In the genomic region with DNA sequence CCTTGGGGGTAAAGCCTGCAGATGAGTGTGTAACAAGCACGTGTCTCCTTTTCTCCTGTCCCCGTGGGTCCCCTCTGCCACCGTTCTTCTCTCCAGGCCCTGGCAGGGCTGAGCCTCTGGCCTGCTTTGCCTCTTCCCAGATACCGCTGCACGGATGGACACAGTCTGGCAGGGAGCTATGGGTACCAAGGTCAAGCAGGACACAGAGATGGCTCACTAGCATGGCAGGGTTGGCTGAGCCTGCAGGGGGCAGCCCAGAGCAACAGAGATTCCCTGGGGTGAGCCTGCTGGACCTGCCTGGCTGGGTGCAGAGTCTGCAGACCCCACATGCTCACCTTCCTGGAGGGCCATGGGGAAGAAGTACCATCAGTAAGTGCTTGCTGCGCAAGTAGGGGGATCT, we compare ENCODE assay signal across 8 mouse cellular contexts. TPM values are rescaled to one million over a fixed set of nuclear protein-coding genes. Genes with fewer than 3 reads are reported as not detected.
DNase-seq lines count a peak whose midpoint lies in the region; ATAC-seq lines count a peak whose summit lies in the region.
"Had no signal": no experiment of that assay in that cellular context is flagged by ENCODE, and none has a peak within 500 bp of the region (broad histone marks: within the 10 kb centered on the region; RNA-seq: fewer than 3 reads in every experiment).

No protein-coding gene starts in this region.

- no peaks in the 10 kb centered on the region for H3K9me3 ChIP-seq in embryonic facial prominence, embryonic 10.5 days

- peaks cover 52% of the 10 kb centered on the region for H3K4me1 ChIP-seq in embryonic facial prominence, embryonic 10.5 days

- peak; percentile 40 for ATAC-seq in megakaryocyte, adult 5-6 weeks (ENCODE audit: poor library complexity, severe bottlenecking)

- peak; percentile 44 for DNase-seq in CD4-positive helper T cell, adult 2 months (ENCODE audit: low read depth, low spot score)
- peak; percentile 33 for DNase-seq in MN1 (ENCODE audit: low spot score)
- peak; percentile 54 for DNase-seq in embryonic facial prominence, embryonic 10.5 days (ENCODE audit: low spot score)
- DNase-seq in heart, postnatal 4 days, result peak; percentile 75
- peak; percentile 30 for DNase-seq in left cerebral cortex, adult 11 months (ENCODE audit: low spot score)
- peak; percentile 59 to 75 for DNase-seq in spleen, adult 18-20 months

- WGBS in embryonic facial prominence, embryonic 10.5 days, result 72% methylated on average over 6 of the region's 6 CpGs

- peak overlapping the region; percentile 76 for H3K27ac ChIP-seq in embryonic facial prominence, embryonic 10.5 days (replicated peaks)
- H3K27ac ChIP-seq: macrophage had no signal

- H3K27me3 ChIP-seq in embryonic facial prominence, embryonic 10.5 days (replicated peaks; ENCODE audit: low read depth, poor library complexity, severe bottlenecking), result no peaks in the 10 kb centered on the region

- H3K36me3 ChIP-seq in embryonic facial prominence, embryonic 10.5 days (replicated peaks), result no peaks in the 10 kb centered on the region

- H3K4me3 ChIP-seq in embryonic facial prominence, embryonic 10.5 days, result no peak overlapping the region

RNA-seq across cellular contexts. Expression of gene Grifin, which starts 1.0 kb away (rescaled TPM):
- not detected in 2 replicates for polyA plus RNA-seq in embryonic facial prominence, embryonic 10.5 days (2016; fragmentation: Nextera tagmentation; extraction: Ambion mirVana)
- not detected for total RNA-seq in heart, postnatal 4 days (2021)
- not detected in 2 replicates for total RNA-seq in megakaryocyte, adult 5-6 weeks (2015)
- not detected in 2 replicates for total RNA-seq in megakaryocyte, adult 5-6 weeks (2017)
- polyA plus RNA-seq: macrophage had no signal

RNA-seq across cellular contexts. Expression of gene Lfng, which starts 41.3 kb away (rescaled TPM):
- 11.7 and 14.9 TPM in 2 replicates for polyA plus RNA-seq in embryonic facial prominence, embryonic 10.5 days (2016; fragmentation: Nextera tagmentation; extraction: Ambion mirVana)
- 10 to 100 TPM; 11.6 to 12.1 TPM for total RNA-seq in heart, postnatal 4 days (2021)
- 21.3 and 23.2 TPM in 2 replicates for total RNA-seq in megakaryocyte, adult 5-6 weeks (2015)
- 48.0 and 54.2 TPM in 2 replicates for total RNA-seq in megakaryocyte, adult 5-6 weeks (2017)
